Mouse (Mus musculus) hindbrain, embryonic 15.5 days (tissue): ENCODE results near the gene Tm7sf2. TPM values are rescaled to one million over a fixed set of nuclear protein-coding genes. Genes with fewer than 3 reads are reported as not detected.
A peak's percentile ranks its signal among the peaks of the same experiment; 100 is the strongest.
"Not testable (repeated sequence)": the region's sequence is repeated elsewhere in the genome, so short reads cannot be mapped to it uniquely, and the experiment has no call there.

Source experiments
- ATAC-seq: fragments of 200-750 bp; cut with Nextera tagmentation; 2 replicates; pipeline ENCODE4 v1.8.0; 2017; ENCODE audit warnings: low read depth, moderate number of reproducible peaks, moderate TSS enrichment; ENCODE audit not compliant: low FRiP score
- H3K27ac ChIP-seq: fragments of 300-500 bp; sonication (generic); replicated peaks from 2 replicates; pipeline ENCODE4 v1.5.1; 2015; ENCODE audit warnings: mild to moderate bottlenecking, inconsistent platforms
- H3K27me3 ChIP-seq: fragments of 300-500 bp; sonication (generic); 2 replicates; pipeline ENCODE4 v1.6.1; 2015; ENCODE audit warnings: control low read depth, inconsistent platforms
- H3K36me3 ChIP-seq: fragments of 300-500 bp; sonication (generic); 2 replicates; pipeline ENCODE4 v1.6.1; 2015; ENCODE audit warnings: control low read depth, inconsistent platforms
- H3K4me1 ChIP-seq: fragments of 300-500 bp; sonication (generic); replicated peaks from 2 replicates; pipeline ENCODE4 v1.6.1; 2015; ENCODE audit warnings: control low read depth, inconsistent platforms
- H3K4me2 ChIP-seq: fragments of 300-500 bp; sonication (generic); 2 replicates; pipeline ENCODE4 v1.6.1; 2015; ENCODE audit warnings: moderate library complexity, mild to moderate bottlenecking, inconsistent platforms
- H3K4me3 ChIP-seq: fragments of 300-500 bp; sonication (generic); 2 replicates; pipeline ENCODE4 v1.5.1; 2015; ENCODE audit warnings: mild to moderate bottlenecking, inconsistent platforms
- H3K9ac ChIP-seq: fragments of 300-500 bp; sonication (generic); 2 replicates; pipeline ENCODE4 v1.6.1; 2015; ENCODE audit warnings: inconsistent platforms
- H3K9me3 ChIP-seq: fragments of 300-500 bp; sonication (generic); 2 replicates; pipeline ENCODE4 v1.6.1; 2016; ENCODE audit warnings: control low read depth, inconsistent platforms
- WGBS: fragments of 180-500 bp; shearing (Covaris S2); methylation state at CpG from one replicate; pipeline ENCODE4 v1.1.7; 2015; 5-methylcytosine and 5-hydroxymethylcytosine counted together
- polyA plus RNA-seq: library from polyadenylated mRNA; unstranded; fragments of >200 nt; fragmentation: Nextera tagmentation; extraction: Ambion mirVana; gene quantifications from 2 replicates; pipeline ENCODE4 v1.2.1, GENCODE M21; 2015

The Tm7sf2 gene
- polyA plus RNA-seq, 1 experiment from 2014 or later = 60.1 TPM

DNA sequence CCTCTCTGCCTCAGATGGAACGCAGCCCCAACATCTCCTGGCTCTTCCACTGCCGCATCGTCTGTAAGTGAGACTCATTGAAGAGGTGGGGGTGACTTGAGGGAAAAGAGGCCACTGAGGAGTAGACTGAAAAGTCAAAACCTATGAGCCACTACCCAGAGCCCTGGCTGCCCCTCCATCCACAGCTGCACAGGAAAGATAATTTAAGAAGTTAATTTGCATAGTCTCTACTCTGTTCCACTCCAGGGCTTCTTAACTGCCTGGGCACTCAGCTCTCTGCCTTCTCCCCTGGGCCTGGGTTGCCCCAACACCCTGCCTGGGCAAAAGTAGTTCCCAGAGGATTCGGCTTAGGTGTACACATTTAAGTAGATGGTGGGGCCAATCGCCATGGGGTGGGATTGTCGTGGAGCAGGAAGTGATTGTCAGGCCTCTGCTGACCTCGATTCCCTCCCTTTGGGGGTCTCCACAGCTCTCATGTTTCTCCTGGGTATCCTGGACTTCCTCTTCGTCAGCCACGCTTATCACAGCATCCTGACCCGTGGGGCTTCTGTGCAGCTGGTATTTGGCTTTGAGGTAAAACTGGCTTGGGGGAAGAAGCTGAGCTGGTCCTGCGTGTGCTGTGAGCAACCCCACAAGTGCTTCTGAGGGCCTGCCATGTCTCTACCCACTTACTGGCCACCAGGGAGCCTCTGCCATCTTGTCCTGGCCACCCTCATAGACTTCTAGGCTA lies 19.3 kb downstream of the Tm7sf2 start:
- H3K4me1 ChIP-seq = peaks cover 27% of the 10 kb centered on the region

DNA sequence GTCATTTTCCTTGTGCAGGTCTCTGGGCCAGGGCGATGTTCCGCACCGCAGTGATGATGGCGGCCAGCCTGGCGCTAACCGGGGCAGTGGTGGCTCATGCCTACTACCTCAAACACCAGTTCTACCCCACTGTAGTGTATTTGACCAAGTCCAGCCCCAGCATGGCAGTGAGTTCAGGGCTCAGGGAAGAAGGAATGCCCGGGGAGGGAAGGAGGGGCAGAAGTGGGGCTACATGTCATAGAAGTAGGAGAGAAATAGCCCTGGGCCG lies 20.3 kb downstream of the Tm7sf2 start:
- no peak for ATAC-seq

More for the DNA sequence above, 19.3 kb downstream of the Tm7sf2 start:
- 91% methylated on average over 11 of the region's 11 CpGs for WGBS
- Histone ChIP-seq H3K9me3 (no peaks in the 10 kb centered on the region), H3K9ac (no peak overlapping the region), H3K36me3 (peaks cover 57% of the 10 kb centered on the region), H3K4me2 (0 out of 2 replicates have a peak overlapping the region, but pooled peaks have one; percentile 98), H3K27me3 (no peaks in the 10 kb centered on the region), H3K27ac (no peak overlapping the region), H3K4me3 (no peak overlapping the region)
- ATAC-seq = no peak

DNA sequence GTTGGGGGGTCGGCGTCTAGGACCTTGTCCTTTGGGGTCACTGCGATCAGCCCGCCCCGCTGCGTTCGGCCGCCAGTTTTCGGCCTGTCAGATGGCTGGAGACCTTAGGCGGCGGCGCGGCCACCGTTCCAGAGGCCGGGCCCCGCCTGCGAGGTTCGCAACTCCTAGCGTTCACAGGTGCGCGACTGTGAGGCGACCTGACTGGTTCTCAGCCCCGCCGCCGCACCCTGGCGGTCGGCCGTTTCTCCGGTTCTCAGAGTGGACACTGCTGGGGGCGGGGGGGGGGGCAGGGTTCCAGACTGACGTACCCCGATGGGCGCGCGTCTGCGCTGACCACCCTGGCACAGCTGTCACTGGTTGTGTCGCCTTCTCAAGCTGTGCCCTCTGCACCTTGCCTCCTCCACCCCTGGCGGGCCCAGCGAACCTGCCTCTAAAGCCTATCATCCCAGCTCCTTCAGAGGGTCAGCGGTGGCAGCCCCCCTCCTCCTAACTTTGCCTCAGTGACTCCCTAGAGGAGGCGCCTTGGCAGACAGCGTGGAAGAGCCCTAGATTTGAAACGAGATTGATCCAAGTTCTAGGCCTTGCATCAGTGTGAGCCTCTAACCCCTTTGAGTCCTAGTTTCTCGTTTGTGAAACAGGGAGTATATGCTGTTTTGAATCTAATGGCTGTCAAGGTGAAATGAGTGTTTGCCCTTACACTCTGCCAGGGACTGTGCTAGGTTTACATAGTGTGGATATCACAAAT lies 20.8 kb downstream of the Tm7sf2 start:
- Histone ChIP-seq H3K4me3 (peak overlapping the region; percentile 99), H3K27me3 (no peaks in the 10 kb centered on the region), H3K9me3 (no peaks in the 10 kb centered on the region), H3K9ac (peak overlapping the region; percentile 78), H3K27ac (peak overlapping the region; percentile 99), H3K4me1 (peaks cover 27% of the 10 kb centered on the region), H3K36me3 (peaks cover 41% of the 10 kb centered on the region), H3K4me2 (peak overlapping the region; percentile 98)
- WGBS = 2% methylated on average over 38 of the region's 44 CpGs
- peak; percentile 4; the same call in 1 of the 2 replicates for ATAC-seq

More for the DNA sequence above, 20.3 kb downstream of the Tm7sf2 start:
- Histone ChIP-seq H3K36me3 (peaks cover 46% of the 10 kb centered on the region), H3K4me3 (peak overlapping the region; percentile 99), H3K27ac (no peak overlapping the region), H3K27me3 (no peaks in the 10 kb centered on the region), H3K4me1 (peaks cover 27% of the 10 kb centered on the region), H3K4me2 (peak overlapping the region; percentile 98), H3K9me3 (no peaks in the 10 kb centered on the region), H3K9ac (peak overlapping the region; percentile 78)
- WGBS = 86% methylated on average over 8 of the region's 8 CpGs

DNA sequence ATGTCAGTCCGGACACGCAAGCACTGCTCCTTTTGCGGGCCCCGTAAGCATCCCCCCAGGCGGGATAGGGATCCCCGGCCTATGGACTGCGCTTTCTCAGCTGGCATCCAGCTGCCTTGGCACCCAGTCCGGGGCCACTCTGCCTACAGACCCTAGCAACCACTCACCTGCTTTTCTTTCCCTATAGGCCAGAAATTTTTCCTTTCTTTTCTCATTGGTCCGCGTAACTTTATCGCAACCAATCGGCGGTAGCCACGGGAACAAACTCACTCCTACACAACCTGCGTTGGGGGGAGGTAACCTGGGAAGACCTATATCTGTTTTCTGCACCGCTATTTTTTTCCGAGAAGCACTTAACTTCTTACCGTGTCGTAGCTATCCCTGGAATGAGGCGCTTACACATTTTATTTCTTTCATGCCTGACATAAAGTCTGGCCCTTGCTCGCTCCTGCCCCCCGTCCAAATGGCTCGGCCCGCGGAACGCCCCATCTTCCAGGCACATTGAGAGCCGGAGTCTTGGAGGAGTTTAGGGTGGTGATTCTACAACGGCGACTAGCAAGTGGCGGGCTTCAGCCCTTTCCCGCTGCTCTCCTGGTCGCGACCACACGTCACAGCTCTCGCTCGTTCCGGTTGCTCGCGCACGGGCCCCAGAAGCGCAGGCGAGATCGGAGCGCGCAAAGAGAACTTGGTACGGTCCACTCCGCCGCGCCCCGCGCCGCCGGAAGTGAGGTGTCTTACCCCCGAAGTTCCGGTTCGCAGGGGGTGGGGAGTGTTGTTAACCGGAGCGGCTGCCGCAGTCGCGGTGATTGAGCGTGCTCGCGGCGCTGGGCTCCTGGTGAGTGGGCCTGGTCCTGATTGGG lies 21.6 kb downstream of the Tm7sf2 start, which contains the start of gene Syvn1:
Syvn1 (plus strand) TSS at position 283 of the 860 bp plus-strand sequence.
- Histone ChIP-seq H3K4me3 (peak within 1 kb of the TSS; percentile 99), H3K27ac (peak within 1 kb of the TSS; percentile 99), H3K4me2 (peak within 1 kb of the TSS; percentile 98), H3K9me3 (no peaks in the 10 kb centered on the region), H3K27me3 (no peaks in the 10 kb centered on the region), H3K36me3 (peaks cover 33% of the 10 kb centered on the region), H3K9ac (peak within 1 kb of the TSS; percentile 78), H3K4me1 (peaks cover 27% of the 10 kb centered on the region)
- peak; percentile 93 for ATAC-seq
- under 1% methylated on average over 65 of the region's 65 CpGs for WGBS

DNA sequence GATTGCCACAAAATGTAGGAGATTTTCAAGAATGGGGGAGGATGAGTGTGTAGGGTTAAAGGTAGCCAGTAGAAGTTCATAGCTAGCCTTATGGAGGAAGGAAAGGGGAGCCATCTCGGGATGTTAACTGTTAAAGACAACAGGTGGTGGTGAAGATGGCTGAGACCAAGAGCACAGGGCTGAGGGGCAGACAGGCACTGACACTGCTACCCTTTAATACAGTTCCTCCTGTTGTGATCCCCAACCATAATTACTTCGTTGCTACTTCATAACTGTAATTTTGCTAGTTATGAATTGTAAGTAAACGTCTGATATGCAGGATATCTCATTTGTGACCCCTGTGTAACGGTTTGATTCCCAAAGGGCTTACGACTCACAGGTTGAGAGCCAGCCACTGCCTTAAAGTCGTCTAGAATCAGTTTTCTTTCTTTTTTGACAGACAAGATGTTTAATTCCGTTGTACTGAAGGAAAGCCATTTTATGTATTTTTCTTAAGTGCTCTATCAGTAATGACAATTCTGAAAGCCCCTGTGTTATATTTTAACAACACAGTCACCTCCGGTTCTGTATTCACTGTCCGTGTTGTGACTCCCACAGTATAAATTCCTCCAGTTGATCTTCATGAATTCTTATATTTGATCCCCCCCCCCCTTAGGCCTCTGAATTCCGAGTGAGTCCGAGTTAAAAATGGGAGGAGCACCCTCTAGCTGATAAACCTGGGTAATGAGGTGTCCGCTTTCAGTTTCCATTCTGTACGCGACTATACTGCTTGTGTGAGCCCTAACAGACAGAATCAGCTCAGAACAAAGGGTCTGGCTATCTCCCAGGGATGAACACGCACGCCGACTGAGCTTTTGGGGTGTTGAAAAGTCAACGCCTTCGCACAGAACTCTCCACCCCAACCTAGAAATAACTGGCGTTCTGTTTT lies 22.5 kb downstream of the Tm7sf2 start:
- 17% methylated on average over 20 of the region's 20 CpGs for WGBS
- Histone ChIP-seq H3K4me1 (peaks cover 27% of the 10 kb centered on the region), H3K27ac (peak overlapping the region; percentile 99), H3K9ac (peak overlapping the region; percentile 75), H3K9me3 (no peaks in the 10 kb centered on the region), H3K4me3 (peak overlapping the region; percentile 99), H3K27me3 (no peaks in the 10 kb centered on the region), H3K4me2 (peak overlapping the region; percentile 98), H3K36me3 (peaks cover 24% of the 10 kb centered on the region)
- ATAC-seq = peak; percentile 58

DNA sequence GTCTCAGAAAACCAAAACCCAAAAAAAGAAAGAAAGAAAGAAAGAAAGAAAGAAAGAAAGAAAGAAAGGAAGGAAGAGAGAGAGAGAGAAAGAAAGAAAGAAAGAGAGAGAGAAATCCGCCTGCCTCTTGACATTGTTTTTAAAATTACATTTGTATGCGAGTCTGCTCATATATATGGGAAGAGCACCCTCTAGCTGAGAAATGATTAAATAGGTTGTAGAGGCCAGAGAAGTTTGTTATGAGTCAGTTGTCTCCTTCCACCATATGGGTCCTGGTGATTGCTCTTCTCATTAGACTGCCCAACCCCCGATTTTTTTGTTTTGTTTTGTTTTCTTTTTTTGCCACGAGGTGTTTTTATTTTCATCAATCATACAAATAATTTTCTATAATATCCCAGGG lies 24.1 kb downstream of the Tm7sf2 start:
- H3K4me3 ChIP-seq, H3K9ac ChIP-seq, H3K36me3 ChIP-seq, H3K4me2 ChIP-seq, H3K9me3 ChIP-seq, H3K27me3 ChIP-seq, ATAC-seq, H3K27ac ChIP-seq: not testable (repeated sequence)
- peaks cover 27% of the 10 kb centered on the region for H3K4me1 ChIP-seq
- WGBS = 63% methylated on average over 4 of the region's 4 CpGs

DNA sequence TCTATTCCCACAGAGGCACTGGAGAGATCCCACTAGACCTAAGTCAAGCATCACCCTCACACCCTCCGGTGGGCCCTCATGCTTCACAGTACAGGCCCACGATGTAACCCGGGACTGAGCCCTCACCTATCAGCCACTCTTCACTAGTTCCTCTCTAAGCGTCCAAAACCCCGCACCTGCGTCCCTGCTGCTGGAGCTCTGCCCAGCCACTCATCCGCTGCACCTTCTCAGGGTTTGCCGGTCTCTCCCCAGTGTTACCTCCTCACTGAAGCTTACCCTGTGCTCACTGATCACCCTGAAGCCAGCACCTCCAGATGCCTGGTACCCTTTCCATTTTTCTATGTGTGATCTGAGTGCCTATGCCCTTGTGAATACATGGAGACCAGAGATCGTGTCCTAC lies 25.9 kb downstream of the Tm7sf2 start:
- H3K4me2 ChIP-seq = no peak overlapping the region
- H3K4me1 ChIP-seq = peaks cover 11% of the 10 kb centered on the region
- no peak overlapping the region for H3K27ac ChIP-seq
- H3K9me3 ChIP-seq = no peaks in the 10 kb centered on the region
- no peak overlapping the region for H3K4me3 ChIP-seq
- H3K9ac ChIP-seq = no peak overlapping the region
- ATAC-seq = no peak
- H3K36me3 ChIP-seq = no peaks in the 10 kb centered on the region
- 74% methylated on average over 9 of the region's 9 CpGs for WGBS
- H3K27me3 ChIP-seq = no peaks in the 10 kb centered on the region

DNA sequence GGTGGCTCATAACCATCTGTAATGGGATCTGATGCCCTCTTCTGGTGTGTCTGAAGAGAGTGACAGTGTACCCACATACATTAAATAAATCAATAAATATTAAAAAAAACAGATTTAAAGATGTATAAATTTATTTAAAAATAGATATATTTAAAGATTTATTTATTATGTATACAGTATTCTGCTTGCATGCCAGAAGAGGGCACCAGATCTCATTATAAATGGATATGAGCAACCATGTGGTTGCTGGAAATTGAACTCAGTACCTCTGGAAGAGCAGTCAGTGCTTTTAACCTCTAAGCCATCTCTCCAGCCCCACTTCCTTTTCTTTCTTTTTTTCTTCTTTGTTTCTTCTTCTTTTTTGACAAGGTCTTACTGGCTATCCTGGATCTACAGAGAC lies 28.2 kb downstream of the Tm7sf2 start:
- Histone ChIP-seq H3K4me3 (no peak overlapping the region), H3K9ac (no peak overlapping the region), H3K27ac (no peak overlapping the region), H3K4me2 (no peak overlapping the region), H3K9me3 (no peaks in the 10 kb centered on the region), H3K4me1 (peaks cover 4% of the 10 kb centered on the region), H3K36me3 (no peaks in the 10 kb centered on the region), H3K27me3 (no peaks in the 10 kb centered on the region)
- no peak for ATAC-seq

DNA sequence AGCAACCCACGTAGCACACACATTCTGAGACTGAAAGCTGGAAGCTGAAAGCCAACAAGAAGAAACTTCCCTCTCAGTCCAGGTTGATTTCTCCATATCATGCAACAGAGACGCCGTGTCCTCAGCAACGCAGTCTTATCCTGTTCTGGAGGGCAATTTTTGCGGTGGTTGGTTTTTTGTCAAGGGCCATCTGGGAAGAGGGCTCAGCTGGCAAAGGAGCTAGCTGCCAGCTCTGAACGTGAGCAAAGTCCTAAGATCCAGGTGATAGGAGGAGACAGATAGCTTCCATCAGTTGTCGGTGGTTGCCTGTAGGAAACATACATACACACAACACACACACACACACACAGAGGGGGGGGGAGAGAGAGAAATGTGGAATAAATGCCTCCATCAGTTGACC lies 29.8 kb downstream of the Tm7sf2 start:
- H3K4me1 ChIP-seq = no peaks in the 10 kb centered on the region
- no peaks in the 10 kb centered on the region for H3K36me3 ChIP-seq
- no peaks in the 10 kb centered on the region for H3K9me3 ChIP-seq
- H3K27ac ChIP-seq = no peak overlapping the region
- H3K4me3 ChIP-seq = no peak overlapping the region
- WGBS = 84% methylated on average over 7 of the region's 7 CpGs
- no peak for ATAC-seq
- H3K4me2 ChIP-seq = no peak overlapping the region
- H3K27me3 ChIP-seq = no peaks in the 10 kb centered on the region
- no peak overlapping the region for H3K9ac ChIP-seq

DNA sequence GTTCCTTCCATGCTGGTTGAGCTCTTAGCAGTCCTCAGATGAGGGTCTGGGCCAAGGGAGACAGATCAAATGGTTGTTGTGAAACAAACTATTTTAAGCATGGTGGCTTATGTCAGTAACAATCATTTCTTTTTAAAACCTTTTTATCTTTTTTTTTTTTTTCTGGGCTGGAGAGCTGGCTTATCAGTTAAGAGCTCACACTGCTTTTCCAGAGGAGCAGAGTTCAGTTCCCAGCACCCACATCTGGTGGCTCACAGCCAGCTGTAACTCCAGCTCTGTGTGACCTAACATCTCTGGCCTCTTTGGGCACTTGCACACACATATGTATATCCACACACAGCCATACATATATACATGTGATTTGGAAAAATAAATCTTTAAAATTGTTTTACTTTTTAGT lies 30.5 kb downstream of the Tm7sf2 start:
- no peaks in the 10 kb centered on the region for H3K27me3 ChIP-seq
- H3K9ac ChIP-seq = no peak overlapping the region
- no peaks in the 10 kb centered on the region for H3K36me3 ChIP-seq
- no peak overlapping the region for H3K27ac ChIP-seq
- no peak overlapping the region for H3K4me3 ChIP-seq
- no peak overlapping the region for H3K4me2 ChIP-seq
- no peaks in the 10 kb centered on the region for H3K9me3 ChIP-seq
- ATAC-seq = no peak
- H3K4me1 ChIP-seq = no peaks in the 10 kb centered on the region

DNA sequence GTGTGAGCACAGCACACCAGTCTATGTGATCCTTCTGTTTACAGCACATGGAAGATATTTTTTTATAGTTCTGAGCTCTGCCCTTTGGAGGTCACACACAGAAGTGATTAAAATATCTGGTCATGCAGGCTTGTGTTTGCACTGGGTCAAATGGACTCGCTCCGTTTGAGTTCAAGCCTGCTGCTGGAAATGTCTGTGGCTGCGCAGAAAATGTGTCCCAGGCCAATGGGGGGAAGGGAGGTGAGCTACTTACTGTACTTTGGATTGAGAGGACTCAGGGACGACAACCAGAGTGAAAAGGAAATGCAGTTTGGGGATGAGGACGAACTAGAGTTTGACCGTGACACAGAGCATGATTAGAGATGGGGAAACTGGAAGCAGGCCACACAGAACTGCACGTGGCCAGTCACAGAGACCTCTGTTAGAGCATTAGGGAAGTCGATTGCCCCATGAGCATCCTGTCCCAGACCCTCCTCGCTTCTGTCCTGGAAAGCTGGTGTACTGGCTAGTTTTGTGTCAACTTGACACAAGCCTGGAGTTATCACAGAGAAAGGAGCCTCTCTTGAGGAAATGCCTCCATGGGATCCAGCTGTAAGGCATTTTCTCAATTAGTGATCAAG lies 32.1 kb downstream of the Tm7sf2 start:
- WGBS = 80% methylated on average over 9 of the region's 9 CpGs
- Histone ChIP-seq H3K9ac (no peak overlapping the region), H3K4me1 (no peaks in the 10 kb centered on the region), H3K4me2 (no peak overlapping the region), H3K9me3 (no peaks in the 10 kb centered on the region), H3K36me3 (no peaks in the 10 kb centered on the region), H3K27ac (no peak overlapping the region), H3K4me3 (no peak overlapping the region), H3K27me3 (no peaks in the 10 kb centered on the region)
- no peak for ATAC-seq
